Comparison of ENCODE assay signal across 8 mouse cellular contexts in the genomic region with DNA sequence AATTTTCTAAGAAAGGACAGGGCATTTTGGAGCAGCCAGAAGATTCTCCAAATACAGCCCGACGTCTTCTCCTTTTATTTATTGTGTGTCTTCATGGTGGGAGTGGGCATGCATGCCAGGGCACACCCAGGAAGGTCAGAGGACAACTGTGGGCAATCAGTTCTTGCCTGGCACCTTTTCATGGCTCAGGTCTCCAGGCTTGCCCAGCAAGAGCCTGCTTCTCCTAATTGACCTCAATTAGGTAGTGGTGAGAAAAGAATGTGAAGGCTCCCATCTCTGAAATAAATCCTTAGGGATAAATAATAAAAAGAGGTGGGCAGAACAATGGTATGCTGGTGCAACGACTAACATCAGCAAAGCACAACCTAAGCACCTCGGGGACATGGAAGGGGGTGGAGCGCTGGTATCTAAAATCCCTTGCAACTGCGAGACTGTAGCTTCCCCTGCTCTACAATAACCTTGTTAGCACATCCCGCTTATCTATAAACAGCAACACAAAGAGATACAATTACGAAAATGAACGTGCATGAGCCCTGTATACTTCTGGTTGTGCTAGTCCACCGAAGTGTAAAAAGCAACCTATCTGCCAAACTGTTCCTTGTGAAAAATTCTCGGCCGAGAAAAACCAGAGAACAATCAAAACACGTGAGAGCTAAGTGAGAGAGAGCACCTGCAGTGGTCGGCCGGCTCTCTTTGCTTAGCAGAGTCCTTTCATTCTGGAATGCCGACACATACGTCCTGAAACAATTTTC. TPM values are rescaled to one million over a fixed set of nuclear protein-coding genes. Genes with fewer than 3 reads are reported as not detected.
DNase-seq lines count a peak whose midpoint lies in the region; ATAC-seq and TF ChIP-seq lines count a peak whose summit lies in the region.

No protein-coding gene starts in this region.

- intact Hi-C loops in heart, postnatal 10 days (cut with DNase I), result loop anchor here (2.0 kb wide), 1 partner anchor 15 kb away; no protein-coding TSS in a partner anchor

- peaks cover 3% of the 10 kb centered on the region; the same call in 1 of the 2 replicates for H3K27me3 ChIP-seq in E14TG2a.4 (ENCODE audit: insufficient read depth, low read length)
- H3K27me3 ChIP-seq in forebrain, embryonic 14.5 days (replicated peaks; ENCODE audit: control insufficient read depth, insufficient read depth, low read length), result no peaks in the 10 kb centered on the region
- peaks cover 52% of the 10 kb centered on the region for H3K27me3 ChIP-seq in liver, embryonic 11.5 days (replicated peaks; ENCODE audit: control insufficient read depth, insufficient read depth, low read length)
- no peaks in the 10 kb centered on the region for H3K27me3 ChIP-seq in stomach, postnatal 0 days (ENCODE audit: control insufficient read depth, insufficient read depth, low read length)

- WGBS in forebrain, embryonic 14.5 days, result 2% methylated on average over 17 of the region's 17 CpGs
- 5% methylated on average over 17 of the region's 17 CpGs for WGBS in liver, embryonic 11.5 days
- WGBS in stomach, postnatal 0 days, result under 1% methylated on average over 17 of the region's 17 CpGs

- H3K9me3 ChIP-seq in E14TG2a.4 (ENCODE audit: low read length), result no peaks in the 10 kb centered on the region
- H3K9me3 ChIP-seq in forebrain, embryonic 14.5 days (replicated peaks; ENCODE audit: control insufficient read depth, low read length), result no peaks in the 10 kb centered on the region
- no peaks in the 10 kb centered on the region for H3K9me3 ChIP-seq in liver, embryonic 11.5 days (ENCODE audit: control insufficient read depth, low read length)
- H3K9me3 ChIP-seq in stomach, postnatal 0 days (ENCODE audit: control insufficient read depth, low read length), result no peaks in the 10 kb centered on the region

- ATAC-seq in forebrain, embryonic 14.5 days, result peak; percentile 19; the same call in 1 of the 2 replicates
- ATAC-seq in liver, embryonic 11.5 days (replicated peaks; ENCODE audit: low FRiP score), result no peak
- no peak for ATAC-seq in stomach, postnatal 0 days (ENCODE audit: low FRiP score, low TSS enrichment)

- H3K4me2 ChIP-seq in forebrain, embryonic 14.5 days (ENCODE audit: low read length), result peak overlapping the region; percentile 81
- peak overlapping the region; percentile 81 for H3K4me2 ChIP-seq in liver, embryonic 11.5 days
- peak overlapping the region; percentile 86 for H3K4me2 ChIP-seq in stomach, postnatal 0 days (replicated peaks; ENCODE audit: low read depth)

- no peaks in the 10 kb centered on the region for H3K36me3 ChIP-seq in E14TG2a.4 (ENCODE audit: insufficient read depth, low read length)
- no peaks in the 10 kb centered on the region for H3K36me3 ChIP-seq in forebrain, embryonic 14.5 days (ENCODE audit: control insufficient read depth, insufficient read depth, low read length)
- H3K36me3 ChIP-seq in liver, embryonic 11.5 days (ENCODE audit: control insufficient read depth, insufficient read depth, low read length), result no peaks in the 10 kb centered on the region
- H3K36me3 ChIP-seq in stomach, postnatal 0 days (ENCODE audit: control insufficient read depth, insufficient read depth, low read length), result no peaks in the 10 kb centered on the region

- no peak for TF ChIP-seq CTCF in E14TG2a.4 (conservative IDR thresholded peaks at IDR 0.05; ENCODE audit: low read length)
- TF ChIP-seq CTCF in stomach, postnatal 0 days (IDR thresholded peaks at IDR 0.05; ENCODE audit: low read depth), result no peak

- peak overlapping the region; percentile 92 for H3K9ac ChIP-seq in forebrain, embryonic 14.5 days (ENCODE audit: low read length)
- peak overlapping the region; percentile 76; the same call in 1 of the 2 replicates for H3K9ac ChIP-seq in liver, embryonic 11.5 days (ENCODE audit: low read depth, low read length)
- peak overlapping the region; percentile 96 for H3K9ac ChIP-seq in stomach, postnatal 0 days (ENCODE audit: low read length)

- no peak for TF ChIP-seq EP300 in stomach, postnatal 0 days (optimal IDR thresholded peaks at IDR 0.05)

- H3K27ac ChIP-seq in forebrain, embryonic 14.5 days (ENCODE audit: low read depth, low read length), result peak overlapping the region; percentile 97
- peak overlapping the region; percentile 85 for H3K27ac ChIP-seq in liver, embryonic 11.5 days (ENCODE audit: low read depth, low read length)
- H3K27ac ChIP-seq in stomach, postnatal 0 days (replicated peaks), result peak overlapping the region; percentile 100

- peak overlapping the region; percentile 85 for H3K4me3 ChIP-seq in E14TG2a.4 (replicated peaks; ENCODE audit: low read length)
- H3K4me3 ChIP-seq in forebrain, embryonic 14.5 days (ENCODE audit: low read depth, low read length), result peak overlapping the region; percentile 95
- peak overlapping the region; percentile 74 for H3K4me3 ChIP-seq in liver, embryonic 11.5 days (ENCODE audit: low read depth, low read length)
- H3K4me3 ChIP-seq in stomach, postnatal 0 days (ENCODE audit: low read depth, low read length), result peak overlapping the region; percentile 94

- H3K4me1 ChIP-seq in E14TG2a.4 (replicated peaks; ENCODE audit: low read depth, low read length), result peaks cover 47% of the 10 kb centered on the region
- peaks cover 8% of the 10 kb centered on the region; the same call in 1 of the 2 replicates for H3K4me1 ChIP-seq in forebrain, embryonic 14.5 days (ENCODE audit: control insufficient read depth, insufficient read depth, low read length)
- H3K4me1 ChIP-seq in liver, embryonic 11.5 days (replicated peaks; ENCODE audit: control insufficient read depth, insufficient read depth, low read length), result peaks cover 8% of the 10 kb centered on the region
- 0 out of 2 replicates have a peak, but pooled peaks cover 2% of the 10 kb centered on the region for H3K4me1 ChIP-seq in stomach, postnatal 0 days (replicated peaks; ENCODE audit: control insufficient read depth, insufficient read depth)

- DNase-seq in heart, adult 8-10 months (ENCODE audit: low spot score), result peak; percentile 27
- no peak for DNase-seq in heart, postnatal 10 days
- DNase-seq in forebrain, embryonic 14.5 days (ENCODE audit: low spot score), result no peak
- DNase-seq in liver, embryonic 11.5 days (ENCODE audit: low spot score), result no peak
- peak; percentile 29 for DNase-seq in stomach, postnatal 0 days (ENCODE audit: low spot score)
- no peak for DNase-seq in urinary bladder, postnatal 36 days (ENCODE audit: low spot score in 2 of 2)
- no peak for DNase-seq in ovary, postnatal 14 days (ENCODE audit: low spot score)

RNA-seq across cellular contexts. Expression of gene Sbf2, which starts 1.2 kb away (rescaled TPM):
- 10 to 100 TPM; 36.1 to 45.7 (median 40.7) TPM for total RNA-seq in heart, adult 8-10 months (2022)
- 10 to 100 TPM; 58.8 to 64.6 TPM for total RNA-seq in heart, postnatal 10 days (2021)
- 44.0 and 60.8 TPM in 2 replicates for polyA plus RNA-seq in forebrain, embryonic 14.5 days (2014; fragmentation: Nextera tagmentation; extraction: Ambion mirVana)
- 13.8 and 14.6 TPM in 2 replicates for polyA plus RNA-seq in liver, embryonic 11.5 days (2014; fragmentation: Nextera tagmentation; extraction: Ambion mirVana)
- 14.8 and 14.9 TPM in 2 replicates for polyA plus RNA-seq in stomach, postnatal 0 days (2015; fragmentation: Nextera tagmentation; extraction: Ambion mirVana)

RNA-seq across cellular contexts. Expression of gene Adm, which starts 13.9 kb away (rescaled TPM):
- total RNA-seq in heart, adult 8-10 months (2022), result 10 to 100 TPM in 3 of 4 experiments, 1 to 10 TPM in 1; 9.6 to 15.8 (median 12.2) TPM
- 10 to 100 TPM; 13.8 to 15.7 TPM for total RNA-seq in heart, postnatal 10 days (2021)
- 1.6 and 1.8 TPM in 2 replicates for polyA plus RNA-seq in forebrain, embryonic 14.5 days (2014; fragmentation: Nextera tagmentation; extraction: Ambion mirVana)
- polyA plus RNA-seq in liver, embryonic 11.5 days (2014; fragmentation: Nextera tagmentation; extraction: Ambion mirVana), result 8.8 and 10.6 TPM in 2 replicates
- 4.3 and 4.6 TPM in 2 replicates for polyA plus RNA-seq in stomach, postnatal 0 days (2015; fragmentation: Nextera tagmentation; extraction: Ambion mirVana)

Comparison
In these comparisons a context has a peak if more than half of its experiments do, and no peak if none do; other contexts are left out.
1. DNase-seq: peak in heart, adult 8-10 months (single experiment) and stomach, postnatal 0 days (single experiment); none in heart, postnatal 10 days (0 of 2), forebrain, embryonic 14.5 days (single experiment), liver, embryonic 11.5 days (single experiment), urinary bladder, postnatal 36 days (0 of 2) and ovary, postnatal 14 days (single experiment).
2. Peak in every context shown above with its lines, with median percentiles within 50 percentile points of each other: H3K4me3 ChIP-seq, H3K27ac ChIP-seq, H3K4me2 ChIP-seq and H3K9ac ChIP-seq.